In genomic region chr3:28107446-28108004, GRCm38 (mm10) we compare ENCODE assay signal across 8 mouse cellular contexts.
DNase-seq lines count a peak whose midpoint lies in the region; ATAC-seq and TF ChIP-seq lines count a peak whose summit lies in the region.

No protein-coding gene starts in this region.

- H3K4me1 ChIP-seq in liver, postnatal 0 days (ENCODE audit: insufficient read depth) = no peaks in the 10 kb centered on the region
- H3K4me1 ChIP-seq in heart, embryonic 10.5 days = peaks cover 13% of the 10 kb centered on the region; the same call in 1 of the 2 replicates
- H3K4me1 ChIP-seq in kidney, embryonic 16.5 days (ENCODE audit: insufficient read depth, low read length) = no peaks in the 10 kb centered on the region
- no peaks in the 10 kb centered on the region for H3K4me1 ChIP-seq in lung, embryonic 14.5 days (ENCODE audit: insufficient read depth)

- no peak overlapping the region for H3K4me2 ChIP-seq in liver, postnatal 0 days (ENCODE audit: low read depth, low read length)
- H3K4me2 ChIP-seq in kidney, embryonic 16.5 days (replicated peaks; ENCODE audit: low read depth, low read length) = no peak overlapping the region
- H3K4me2 ChIP-seq in lung, embryonic 14.5 days = no peak overlapping the region

- WGBS in liver, postnatal 0 days (ENCODE audit: insufficient replicate concordance) = 28% methylated on average over 6 of the region's 6 CpGs
- WGBS in heart, embryonic 10.5 days = 37% methylated on average over 6 of the region's 6 CpGs
- WGBS in kidney, embryonic 16.5 days = 32% methylated on average over 6 of the region's 6 CpGs
- 26% methylated on average over 6 of the region's 6 CpGs for WGBS in lung, embryonic 14.5 days

- no peak for DNase-seq in liver, postnatal 0 days
- DNase-seq in liver = no peak
- peak; percentile 8 to 46 for DNase-seq in cerebellum, postnatal 25 days
- no peak for DNase-seq in heart, embryonic 10.5 days (ENCODE audit: low spot score)
- DNase-seq in lung, embryonic 14.5 days = peak; percentile 87
- DNase-seq in right cerebral cortex, adult 18-20 months = peak; percentile 34
- no peak for DNase-seq in gastrocnemius, postnatal 25 days

- no peak for TF ChIP-seq EP300 in liver, postnatal 0 days (IDR thresholded peaks at IDR 0.05; ENCODE audit: low read depth)

- TF ChIP-seq CTCF in liver, postnatal 0 days (IDR thresholded peaks at IDR 0.05; ENCODE audit: low read depth) = peak; percentile 71
- TF ChIP-seq CTCF in lung, embryonic 14.5 days (IDR thresholded peaks at IDR 0.05; ENCODE audit: low read depth) = peak; percentile 89

- no peaks in the 10 kb centered on the region for H3K27me3 ChIP-seq in liver, postnatal 0 days (ENCODE audit: insufficient read depth, low read length)
- no peaks in the 10 kb centered on the region for H3K27me3 ChIP-seq in heart, embryonic 10.5 days (ENCODE audit: insufficient read depth, poor library complexity, severe bottlenecking)
- no peaks in the 10 kb centered on the region for H3K27me3 ChIP-seq in kidney, embryonic 16.5 days (ENCODE audit: insufficient read depth, low read length)
- no peaks in the 10 kb centered on the region for H3K27me3 ChIP-seq in lung, embryonic 14.5 days (ENCODE audit: insufficient read depth, low read length)

- H3K27ac ChIP-seq in liver, postnatal 0 days (ENCODE audit: low read depth) = no peak overlapping the region
- peak overlapping the region; percentile 52; the same call in 1 of the 2 replicates for H3K27ac ChIP-seq in heart, embryonic 10.5 days
- H3K27ac ChIP-seq in kidney, embryonic 16.5 days (ENCODE audit: low read length) = no peak overlapping the region
- no peak overlapping the region for H3K27ac ChIP-seq in lung, embryonic 14.5 days (ENCODE audit: low read depth)

- H3K4me3 ChIP-seq in liver, postnatal 0 days (ENCODE audit: low read depth, low read length) = no peak overlapping the region
- no peak overlapping the region for H3K4me3 ChIP-seq in heart, embryonic 10.5 days
- H3K4me3 ChIP-seq in kidney, embryonic 16.5 days (ENCODE audit: low read length) = no peak overlapping the region
- H3K4me3 ChIP-seq in lung, embryonic 14.5 days (ENCODE audit: low read depth, low read length) = no peak overlapping the region

- no peak overlapping the region for H3K9ac ChIP-seq in liver, postnatal 0 days (replicated peaks)
- H3K9ac ChIP-seq in kidney, embryonic 16.5 days (replicated peaks; ENCODE audit: low read length) = no peak overlapping the region
- no peak overlapping the region for H3K9ac ChIP-seq in lung, embryonic 14.5 days

- no peaks in the 10 kb centered on the region for H3K9me3 ChIP-seq in liver, postnatal 0 days (ENCODE audit: low read length)
- H3K9me3 ChIP-seq in heart, embryonic 10.5 days = no peaks in the 10 kb centered on the region
- no peaks in the 10 kb centered on the region for H3K9me3 ChIP-seq in kidney, embryonic 16.5 days (ENCODE audit: low read length)
- no peaks in the 10 kb centered on the region for H3K9me3 ChIP-seq in lung, embryonic 14.5 days (ENCODE audit: low read depth, low read length)

- ATAC-seq in liver, postnatal 0 days = peak; percentile 44; the same call in 1 of the 2 replicates
- peak; percentile 87 for ATAC-seq in kidney, embryonic 16.5 days (ENCODE audit: low FRiP score, low TSS enrichment)
- ATAC-seq in lung, embryonic 14.5 days (ENCODE audit: insufficient read depth) = peak; percentile 83

- peaks cover 12% of the 10 kb centered on the region for H3K36me3 ChIP-seq in liver, postnatal 0 days (replicated peaks; ENCODE audit: insufficient read depth, low read length)
- H3K36me3 ChIP-seq in heart, embryonic 10.5 days = no peaks in the 10 kb centered on the region
- H3K36me3 ChIP-seq in kidney, embryonic 16.5 days (ENCODE audit: insufficient read depth, low read length) = no peaks in the 10 kb centered on the region
- no peaks in the 10 kb centered on the region for H3K36me3 ChIP-seq in lung, embryonic 14.5 days (ENCODE audit: insufficient read depth)

Comparison
In these comparisons a context has a peak if more than half of its experiments do, and no peak if none do; other contexts are left out.
1. DNase-seq: peak in cerebellum, postnatal 25 days (2 of 2), lung, embryonic 14.5 days (single experiment) and right cerebral cortex, adult 18-20 months (single experiment); none in liver, postnatal 0 days (single experiment), liver (single experiment), heart, embryonic 10.5 days (single experiment) and gastrocnemius, postnatal 25 days (single experiment).
2. Peak in every context shown above with its lines, with median percentiles within 50 percentile points of each other: ATAC-seq.